Mouse (Mus musculus): ENCODE measurements around the gene Thumpd3. TPM values are rescaled to one million over a fixed set of nuclear protein-coding genes. Genes with fewer than 3 reads are reported as not detected.

Thumpd3 gene
- total and polyA plus RNA-seq, 3 experiments, result 74.8 to 158 (median 89.1) TPM

DNA sequence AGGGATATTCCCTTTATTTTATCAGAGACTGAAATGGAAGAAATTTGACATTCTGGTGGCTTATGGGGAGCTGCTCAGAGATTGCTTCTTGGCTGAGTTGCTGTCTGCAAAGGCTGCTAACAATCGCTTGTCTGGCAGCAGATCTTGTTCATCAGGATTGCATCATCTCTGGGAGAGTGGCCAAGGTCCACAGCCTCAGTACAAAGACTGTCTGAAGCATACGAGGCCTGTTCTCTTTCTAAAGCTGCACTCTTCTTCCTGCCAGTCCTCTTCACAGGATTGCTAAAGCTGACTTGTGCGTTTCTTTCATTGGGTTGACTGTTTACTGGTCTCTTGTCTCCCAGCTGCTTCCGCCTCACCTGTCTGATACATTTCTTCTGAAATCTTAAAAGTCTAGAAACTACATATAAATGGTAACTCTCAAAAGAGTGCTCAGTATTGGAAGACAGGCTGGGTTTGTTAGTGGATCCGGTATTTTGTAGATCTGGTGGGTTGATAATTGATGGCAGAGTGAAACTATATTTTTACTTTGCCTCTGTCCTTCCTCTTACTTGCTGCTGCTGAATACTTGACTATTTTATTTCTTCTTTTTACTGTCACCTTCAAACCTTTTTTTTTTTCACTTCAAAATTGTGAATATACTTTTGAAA is 53.7 kb downstream of the Thumpd3 start:
- Histone ChIP-seq H3K9ac (ENCODE audit: control insufficient read depth, low read depth, low read length, poor library complexity, severe bottlenecking) (peak overlapping the region; percentile 44), H3K27ac (ENCODE audit: control insufficient read depth, low read depth, low read length) (peak overlapping the region; percentile 91)
- DNase-seq (ENCODE audit: low read depth, low spot score), result peak; percentile 91

GRCm38 (mm10) chr6:113102541-113102940 is 56.5 kb downstream of the Thumpd3 start:
- Histone ChIP-seq H3K4me3 (ENCODE audit: control insufficient read depth in 1 of 2, insufficient read depth in 1 of 2, low read depth in 2 of 2, low read length in 2 of 2) (no peak overlapping the region), H3K4me1 (ENCODE audit: control insufficient read depth in 1 of 2, insufficient read depth in 2 of 2, low read length in 2 of 2) (peaks cover 8 to 32% of the 10 kb centered on the region in 2 experiments), H3K9me3 (replicated peaks; ENCODE audit: insufficient read depth, low read length) (no peaks in the 10 kb centered on the region), H3K79me2 (ENCODE audit: control insufficient read depth, insufficient read depth, low read length, poor library complexity) (peaks cover 26% of the 10 kb centered on the region), H3K9ac (ENCODE audit: control insufficient read depth, low read depth, low read length, poor library complexity, severe bottlenecking) (no peak overlapping the region), H3K27me3 (ENCODE audit: control insufficient read depth in 1 of 2, insufficient read depth in 2 of 2, low read length in 2 of 2) (no peaks in the 10 kb centered on the region), H3K27ac (ENCODE audit: control insufficient read depth, low read depth, low read length) (no peak overlapping the region), H3K36me3 (ENCODE audit: control insufficient read depth in 1 of 2, insufficient read depth in 2 of 2, low read length in 2 of 2) (peaks cover 31 to 33% of the 10 kb centered on the region in 2 experiments)
- TF ChIP-seq TAL1 (IDR thresholded peaks at IDR 0.05; ENCODE audit: low read length) (no peak), POLR2A (IDR thresholded peaks at IDR 0.05; ENCODE audit: control insufficient read depth in 1 of 2, insufficient read depth in 1 of 2, low read depth in 1 of 2, low read length in 2 of 2, poor library complexity in 1 of 2) (no peak), CHD2 (IDR thresholded peaks at IDR 0.05; ENCODE audit: low read length) (no peak), MXI1 (IDR thresholded peaks at IDR 0.05; ENCODE audit: low read depth, low read length) (no peak), UBTF (IDR thresholded peaks at IDR 0.05; ENCODE audit: borderline replicate concordance, insufficient read depth, low read depth, low read length) (no peak)
- no peak for DNase-seq (ENCODE audit: low read depth, low spot score)

More for the DNA sequence above, 53.7 kb downstream of the Thumpd3 start:
- H3K36me3 ChIP-seq (ENCODE audit: control insufficient read depth in 1 of 2, insufficient read depth in 2 of 2, low read length in 2 of 2), result peaks cover 23 to 47% of the 10 kb centered on the region in 2 experiments
- TF ChIP-seq POLR2AphosphoS5 (IDR thresholded peaks at IDR 0.05; ENCODE audit: borderline replicate concordance, low read depth, low read length) (no peak), SMC3 (IDR thresholded peaks at IDR 0.05; ENCODE audit: low read depth, low read length) (no peak), ZMIZ1 (IDR thresholded peaks at IDR 0.05; ENCODE audit: low read depth, low read length) (no peak), UBTF (IDR thresholded peaks at IDR 0.05; ENCODE audit: borderline replicate concordance, insufficient read depth, low read depth, low read length) (no peak), E2F4 (IDR thresholded peaks at IDR 0.05; ENCODE audit: borderline replicate concordance, low read depth, low read length) (no peak), POLR2AphosphoS2 (IDR thresholded peaks at IDR 0.05; ENCODE audit: low read length) (no peak), TCF12 (IDR thresholded peaks at IDR 0.05; ENCODE audit: low read depth, low read length) (peak; percentile 23; the same call in 1 of the 2 replicates), TAL1 (IDR thresholded peaks at IDR 0.05; ENCODE audit: low read length) (no peak), CTCF (IDR thresholded peaks at IDR 0.05 in 2 of 3, conservative IDR thresholded peaks at IDR 0.05 in 1 of 3; ENCODE audit: control insufficient read depth in 1 of 3, insufficient read depth in 1 of 3, low read depth in 2 of 3, low read length in 3 of 3, poor library complexity in 1 of 3, severe bottlenecking in 1 of 3) (no peak), TBP (IDR thresholded peaks at IDR 0.05; ENCODE audit: low read depth, low read length) (peak; percentile 77), GATA1 (IDR thresholded peaks at IDR 0.05; ENCODE audit: low read depth, low read length) (peak; percentile 65), MYB (IDR thresholded peaks at IDR 0.05; ENCODE audit: low read depth, low read length) (no peak), SIN3A (IDR thresholded peaks at IDR 0.05; ENCODE audit: low read length) (peak; percentile 83), HCFC1 (IDR thresholded peaks at IDR 0.05; ENCODE audit: low read depth, low read length) (peak; percentile 27; the same call in 1 of the 2 replicates), ELF1 (IDR thresholded peaks at IDR 0.05; ENCODE audit: low read depth, low read length) (peak; percentile 26; the same call in 1 of the 2 replicates), USF2 (IDR thresholded peaks at IDR 0.05; ENCODE audit: borderline replicate concordance in 1 of 2, insufficient read depth in 1 of 2, low read depth in 1 of 2, low read length in 2 of 2) (no peak), JUND (IDR thresholded peaks at IDR 0.05; ENCODE audit: low read depth, low read length) (0 out of 2 replicates have a peak, but pooled peaks have one; percentile 8), ETS1 (IDR thresholded peaks at IDR 0.05; ENCODE audit: low read depth, low read length) (peak; percentile 88), EP300 (IDR thresholded peaks at IDR 0.05; ENCODE audit: low read depth in 1 of 2, low read length in 2 of 2) (peak; percentile 22 to 24; a peak in 2 of 4 replicates)
- peaks cover 8 to 41% of the 10 kb centered on the region in 2 experiments for H3K4me1 ChIP-seq (ENCODE audit: control insufficient read depth in 1 of 2, insufficient read depth in 2 of 2, low read length in 2 of 2)
- no peaks in the 10 kb centered on the region for H3K9me3 ChIP-seq (replicated peaks; ENCODE audit: insufficient read depth, low read length)
- H3K27me3 ChIP-seq (ENCODE audit: control insufficient read depth in 1 of 2, insufficient read depth in 2 of 2, low read length in 2 of 2), result no peaks in the 10 kb centered on the region
- peaks cover 40% of the 10 kb centered on the region for H3K79me2 ChIP-seq (ENCODE audit: control insufficient read depth, insufficient read depth, low read length, poor library complexity)
- H3K4me3 ChIP-seq (ENCODE audit: control insufficient read depth in 1 of 2, insufficient read depth in 1 of 2, low read depth in 2 of 2, low read length in 2 of 2), result peak overlapping the region; percentile 4 to 15; a peak in 2 of 4 replicates
